ENCODE assay signal across 8 mouse cellular contexts in genomic region chr9:56925291-56926024, GRCm38 (mm10). TPM values are rescaled to one million over a fixed set of nuclear protein-coding genes. Genes with fewer than 3 reads are reported as not detected.
DNase-seq lines count a peak whose midpoint lies in the region; ATAC-seq and TF ChIP-seq lines count a peak whose summit lies in the region.

No protein-coding gene starts in this region.

- TF ChIP-seq CTCF in left cerebral cortex, adult 2 months (IDR thresholded peaks at IDR 0.05) = no peak

- H3K9ac ChIP-seq in forebrain, embryonic 13.5 days = peak overlapping the region; percentile 9; the same call in 1 of the 2 replicates
- H3K9ac ChIP-seq in limb, embryonic 12.5 days (replicated peaks) = peak overlapping the region; percentile 60
- H3K9ac ChIP-seq in stomach, embryonic 14.5 days (replicated peaks; ENCODE audit: low read depth, low read length) = 0 out of 2 replicates have a peak overlapping the region, but pooled peaks have one; percentile 8

- intact Hi-C loops in left cerebral cortex, adult 2 months (cut with DNase I) = no loop called here

- DNase-seq in left cerebral cortex, adult 2 months (ENCODE audit: extremely low spot score in 1 of 2, low spot score in 2 of 2) = no peak
- DNase-seq in left cerebral cortex, adult 8-10 months (ENCODE audit: low spot score in 2 of 2) = no peak
- DNase-seq in cerebellum, adult 9-10 months = no peak
- no peak for DNase-seq in c-Kit-positive CD71-positive TER-119-positive erythroid progenitor cells, embryonic 14.5 days (ENCODE audit: low spot score)
- no peak for DNase-seq in left cerebral cortex, adult 9 months (ENCODE audit: low spot score in 2 of 2)

- H3K27ac ChIP-seq in left cerebral cortex, adult 2 months = peak overlapping the region; percentile 15; the same call in 1 of the 2 replicates
- H3K27ac ChIP-seq in forebrain, embryonic 13.5 days = no peak overlapping the region
- no peak overlapping the region for H3K27ac ChIP-seq in limb, embryonic 12.5 days
- peak overlapping the region; percentile 64; the same call in 1 of the 2 replicates for H3K27ac ChIP-seq in stomach, embryonic 14.5 days (ENCODE audit: low read length)

- H3K4me2 ChIP-seq in forebrain, embryonic 13.5 days = peak overlapping the region; percentile 49
- H3K4me2 ChIP-seq in limb, embryonic 12.5 days = peak overlapping the region; percentile 83
- peak overlapping the region; percentile 89 for H3K4me2 ChIP-seq in stomach, embryonic 14.5 days (replicated peaks; ENCODE audit: low read depth, low read length)

- H3K4me3 ChIP-seq in left cerebral cortex, adult 2 months = peak overlapping the region; percentile 27
- H3K4me3 ChIP-seq in forebrain, embryonic 13.5 days = no peak overlapping the region
- peak overlapping the region; percentile 59 for H3K4me3 ChIP-seq in limb, embryonic 12.5 days (replicated peaks)
- peak overlapping the region; percentile 32 for H3K4me3 ChIP-seq in stomach, embryonic 14.5 days (ENCODE audit: low read depth, low read length)

- peaks cover 11% of the 10 kb centered on the region for H3K36me3 ChIP-seq in forebrain, embryonic 13.5 days (ENCODE audit: poor library complexity, severe bottlenecking)
- H3K36me3 ChIP-seq in limb, embryonic 12.5 days = peaks cover 54% of the 10 kb centered on the region
- peaks cover 9% of the 10 kb centered on the region for H3K36me3 ChIP-seq in stomach, embryonic 14.5 days (ENCODE audit: control insufficient read depth, insufficient read depth, low read length)

- peaks cover 54% of the 10 kb centered on the region for H3K4me1 ChIP-seq in forebrain, embryonic 13.5 days
- peaks cover 50% of the 10 kb centered on the region for H3K4me1 ChIP-seq in limb, embryonic 12.5 days (replicated peaks)
- peaks cover 44% of the 10 kb centered on the region for H3K4me1 ChIP-seq in stomach, embryonic 14.5 days (ENCODE audit: control insufficient read depth, insufficient read depth, low read length)

- H3K27me3 ChIP-seq in forebrain, embryonic 13.5 days = no peaks in the 10 kb centered on the region
- H3K27me3 ChIP-seq in limb, embryonic 12.5 days = no peaks in the 10 kb centered on the region
- H3K27me3 ChIP-seq in stomach, embryonic 14.5 days (ENCODE audit: control insufficient read depth, insufficient read depth, low read length) = no peaks in the 10 kb centered on the region

- no peak for ATAC-seq in forebrain, embryonic 13.5 days
- ATAC-seq in limb, embryonic 12.5 days (ENCODE audit: insufficient number of reproducible peaks, insufficient read depth, low FRiP score, low TSS enrichment, low read depth) = no peak
- no peak for ATAC-seq in stomach, embryonic 14.5 days (ENCODE audit: insufficient number of reproducible peaks, insufficient read depth, low FRiP score, low read depth)

- H3K9me3 ChIP-seq in forebrain, embryonic 13.5 days (replicated peaks) = peaks cover 4% of the 10 kb centered on the region; the same call in 1 of the 2 replicates
- peaks cover 4% of the 10 kb centered on the region; the same call in 1 of the 2 replicates for H3K9me3 ChIP-seq in limb, embryonic 12.5 days
- H3K9me3 ChIP-seq in stomach, embryonic 14.5 days (ENCODE audit: control insufficient read depth, low read depth, low read length) = no peaks in the 10 kb centered on the region

- WGBS in forebrain, embryonic 13.5 days = 91% methylated on average over 26 of the region's 26 CpGs
- 87% methylated on average over 26 of the region's 26 CpGs for WGBS in limb, embryonic 12.5 days
- 62% methylated on average over 26 of the region's 26 CpGs for WGBS in stomach, embryonic 14.5 days

RNA-seq across cellular contexts. Expression of gene Snx33, which starts 2.7 kb away (rescaled TPM):
- total RNA-seq in left cerebral cortex, adult 2 months (2021) = 1 to 10 TPM; 5.8 to 7.3 TPM
- total RNA-seq in left cerebral cortex, adult 8-10 months (2022) = 10 to 100 TPM in 1 of 4 experiments, 1 to 10 TPM in 3; 7.9 to 10.5 (median 8.9) TPM
- 2.6 TPM in 2 replicates for polyA plus RNA-seq in forebrain, embryonic 13.5 days (2015; fragmentation: Nextera tagmentation; extraction: Ambion mirVana)
- 12.2 and 14.1 TPM in 2 replicates for polyA plus RNA-seq in limb, embryonic 12.5 days (2016; fragmentation: Nextera tagmentation; extraction: Ambion mirVana)
- polyA plus RNA-seq in stomach, embryonic 14.5 days (2014; fragmentation: Nextera tagmentation; extraction: Ambion mirVana) = 8.8 and 9.5 TPM in 2 replicates

RNA-seq across cellular contexts. Expression of gene Imp3, which starts 11.8 kb away (rescaled TPM):
- total RNA-seq in left cerebral cortex, adult 2 months (2021) = 10 to 100 TPM; 49.8 to 50.2 TPM
- 10 to 100 TPM; 50.3 to 56.8 (median 51.5) TPM for total RNA-seq in left cerebral cortex, adult 8-10 months (2022)
- 86.6 and 89.0 TPM in 2 replicates for polyA plus RNA-seq in forebrain, embryonic 13.5 days (2015; fragmentation: Nextera tagmentation; extraction: Ambion mirVana)
- polyA plus RNA-seq in limb, embryonic 12.5 days (2016; fragmentation: Nextera tagmentation; extraction: Ambion mirVana) = 77.9 and 80.1 TPM in 2 replicates
- polyA plus RNA-seq in stomach, embryonic 14.5 days (2014; fragmentation: Nextera tagmentation; extraction: Ambion mirVana) = 76.8 and 78.1 TPM in 2 replicates

RNA-seq across cellular contexts. Expression of gene Snupn, which starts 25.2 kb away (rescaled TPM):
- total RNA-seq in left cerebral cortex, adult 2 months (2021) = 10 to 100 TPM; 13.5 to 16.3 TPM
- total RNA-seq in left cerebral cortex, adult 8-10 months (2022) = 10 to 100 TPM; 13.5 to 16.5 (median 15.5) TPM
- 30.0 and 33.7 TPM in 2 replicates for polyA plus RNA-seq in forebrain, embryonic 13.5 days (2015; fragmentation: Nextera tagmentation; extraction: Ambion mirVana)
- polyA plus RNA-seq in limb, embryonic 12.5 days (2016; fragmentation: Nextera tagmentation; extraction: Ambion mirVana) = 27.1 and 29.2 TPM in 2 replicates
- 19.5 and 21.9 TPM in 2 replicates for polyA plus RNA-seq in stomach, embryonic 14.5 days (2014; fragmentation: Nextera tagmentation; extraction: Ambion mirVana)

Comparison
In these comparisons a context has a peak if more than half of its experiments do, and no peak if none do; other contexts are left out.
1. H3K27ac ChIP-seq: peak in left cerebral cortex, adult 2 months (single experiment) and stomach, embryonic 14.5 days (single experiment); none in forebrain, embryonic 13.5 days (single experiment) and limb, embryonic 12.5 days (single experiment).
2. H3K9ac ChIP-seq: peak in every context shown above with its lines; median percentile 60 in limb, embryonic 12.5 days; 9 in forebrain, embryonic 13.5 days; 8 in stomach, embryonic 14.5 days.
3. Peak in every context shown above with its lines, with median percentiles within 50 percentile points of each other: H3K4me2 ChIP-seq.